Mouse (Mus musculus) hindbrain, embryonic 10.5 days (tissue): Measurements from ENCODE around the gene Myh3. TPM values are rescaled to one million over a fixed set of nuclear protein-coding genes. Genes with fewer than 3 reads are reported as not detected.

Experiments used
- DNase-seq: peaks from one replicate; pipeline ENCODE4 v3.0.0-alpha.2; 2017; ENCODE audit warnings: low spot score
- H3K27ac ChIP-seq: fragments of 300-500 bp; sonication (generic); 2 replicates; pipeline ENCODE4 v1.5.1; 2016; ENCODE audit warnings: mild to moderate bottlenecking, moderate library complexity
- H3K27me3 ChIP-seq: fragments of 300-500 bp; sonication (generic); 2 replicates; pipeline ENCODE4 v1.6.1; 2016; ENCODE audit warnings: mild to moderate bottlenecking; ENCODE audit not compliant: poor library complexity, insufficient read depth, severe bottlenecking
- H3K36me3 ChIP-seq: fragments of 300-500 bp; sonication (generic); 2 replicates; pipeline ENCODE4 v1.6.1; 2016; ENCODE audit warnings: mild to moderate bottlenecking, moderate library complexity
- H3K4me1 ChIP-seq: fragments of 300-500 bp; sonication (generic); replicated peaks from 2 replicates; pipeline ENCODE4 v1.6.1; 2016; ENCODE audit warnings: mild to moderate bottlenecking
- H3K4me3 ChIP-seq: fragments of 300-500 bp; sonication (generic); 2 replicates; pipeline ENCODE4 v1.5.1; 2016; ENCODE audit warnings: mild to moderate bottlenecking, moderate library complexity
- H3K9me3 ChIP-seq: fragments of 300-500 bp; sonication (generic); 2 replicates; pipeline ENCODE4 v1.6.1; 2016; ENCODE audit warnings: mild to moderate bottlenecking, moderate library complexity
- WGBS: fragments of 180-500 bp; shearing (Covaris S2); methylation state at CpG from one replicate; pipeline ENCODE4 v1.1.7; 2016; 5-methylcytosine and 5-hydroxymethylcytosine counted together
- polyA plus RNA-seq: library from polyadenylated mRNA; unstranded; fragments of >200 nt; fragmentation: Nextera tagmentation; extraction: Ambion mirVana; gene quantifications from 2 replicates; pipeline ENCODE4 v1.2.1, GENCODE M21; 2016

The Myh3 gene
- 0.49 and 0.69 TPM in 2 replicates for polyA plus RNA-seq

- Histone ChIP-seq H3K27me3 (peaks cover 4% of the 10 kb centered on the region), H3K9me3 (no peaks in the 10 kb centered on the region), H3K4me1 (peaks cover 41% of the 10 kb centered on the region), H3K27ac (0 out of 2 replicates have a peak within 1 kb of the TSS, but pooled peaks have one; percentile 8), H3K4me3 (no peak within 1 kb of the TSS), H3K36me3 (no peaks in the 10 kb centered on the region)
- DNase-seq = no peak
- 94% methylated on average over 5 of the region's 5 CpGs for WGBS
Measured at GRCm38 (mm10) chr11:67078000-67078399, at the start of gene Myh3. Myh3 (plus strand) TSS chr11:67078300.

- no peaks in the 10 kb centered on the region for H3K4me1 ChIP-seq
- no peaks in the 10 kb centered on the region for H3K9me3 ChIP-seq
- H3K27me3 ChIP-seq = no peaks in the 10 kb centered on the region
- no peak for DNase-seq
- H3K36me3 ChIP-seq = peaks cover 1% of the 10 kb centered on the region; the same call in 1 of the 2 replicates
- H3K4me3 ChIP-seq = no peak overlapping the region
- H3K27ac ChIP-seq = no peak overlapping the region
- 62% methylated on average over 16 of the region's 16 CpGs for WGBS
Measured at GRCm38 (mm10) chr11:67030904-67031602, 47.0 kb upstream of the Myh3 start.

- WGBS = 84% methylated on average over 2 of the region's 2 CpGs
- H3K4me3 ChIP-seq = no peak overlapping the region
- peaks cover 6% of the 10 kb centered on the region; the same call in 1 of the 2 replicates for H3K36me3 ChIP-seq
- H3K4me1 ChIP-seq = no peaks in the 10 kb centered on the region
- no peak overlapping the region for H3K27ac ChIP-seq
- no peaks in the 10 kb centered on the region for H3K9me3 ChIP-seq
- DNase-seq = no peak
- no peaks in the 10 kb centered on the region for H3K27me3 ChIP-seq
Measured at GRCm38 (mm10) chr11:67031603-67031915, 46.5 kb upstream of the Myh3 start.

GRCm38 (mm10) chr11:67034775-67035485 is 43.2 kb upstream of the Myh3 start:
- Histone ChIP-seq H3K27me3 (no peaks in the 10 kb centered on the region), H3K36me3 (peaks cover 40% of the 10 kb centered on the region), H3K4me3 (no peak overlapping the region), H3K27ac (no peak overlapping the region), H3K9me3 (no peaks in the 10 kb centered on the region), H3K4me1 (no peaks in the 10 kb centered on the region)
- WGBS = 82% methylated on average over 4 of the region's 4 CpGs
- DNase-seq = no peak

GRCm38 (mm10) chr11:67036229-67036628 is 41.9 kb upstream of the Myh3 start:
- no peak for DNase-seq
- H3K36me3 ChIP-seq = peaks cover 53% of the 10 kb centered on the region
- 97% methylated on average over 6 of the region's 6 CpGs for WGBS
- no peak overlapping the region for H3K27ac ChIP-seq
- no peaks in the 10 kb centered on the region for H3K4me1 ChIP-seq
- H3K27me3 ChIP-seq = no peaks in the 10 kb centered on the region
- no peaks in the 10 kb centered on the region for H3K9me3 ChIP-seq
- H3K4me3 ChIP-seq = no peak overlapping the region

GRCm38 (mm10) chr11:67036892-67037291 is 41.2 kb upstream of the Myh3 start:
- no peak overlapping the region for H3K4me3 ChIP-seq
- peaks cover 60% of the 10 kb centered on the region for H3K36me3 ChIP-seq
- no peaks in the 10 kb centered on the region for H3K27me3 ChIP-seq
- H3K9me3 ChIP-seq = no peaks in the 10 kb centered on the region
- H3K4me1 ChIP-seq = no peaks in the 10 kb centered on the region
- no peak overlapping the region for H3K27ac ChIP-seq
- DNase-seq = no peak
- 96% methylated on average over 9 of the region's 9 CpGs for WGBS

- DNase-seq = no peak
- Histone ChIP-seq H3K27ac (no peak overlapping the region), H3K9me3 (no peaks in the 10 kb centered on the region), H3K4me1 (peaks cover 7% of the 10 kb centered on the region), H3K36me3 (peaks cover 71% of the 10 kb centered on the region), H3K27me3 (no peaks in the 10 kb centered on the region), H3K4me3 (no peak overlapping the region)
- WGBS = 91% methylated on average over 3 of the region's 3 CpGs
Measured at GRCm38 (mm10) chr11:67039799-67040198, 38.3 kb upstream of the Myh3 start.

- 95% methylated on average over 6 of the region's 6 CpGs for WGBS
- Histone ChIP-seq H3K4me3 (no peak overlapping the region), H3K4me1 (peaks cover 7% of the 10 kb centered on the region), H3K27ac (no peak overlapping the region), H3K36me3 (peaks cover 75% of the 10 kb centered on the region), H3K27me3 (no peaks in the 10 kb centered on the region), H3K9me3 (no peaks in the 10 kb centered on the region)
- no peak for DNase-seq
Measured at GRCm38 (mm10) chr11:67040483-67040882, 37.6 kb upstream of the Myh3 start.

GRCm38 (mm10) chr11:67043007-67043406 is 35.1 kb upstream of the Myh3 start:
- Histone ChIP-seq H3K27ac (no peak overlapping the region), H3K4me3 (no peak overlapping the region), H3K36me3 (peaks cover 66% of the 10 kb centered on the region), H3K27me3 (no peaks in the 10 kb centered on the region), H3K9me3 (no peaks in the 10 kb centered on the region), H3K4me1 (peaks cover 7% of the 10 kb centered on the region)
- no peak for DNase-seq
- 47% methylated on average over 8 of the region's 8 CpGs for WGBS

GRCm38 (mm10) chr11:67044959-67045358 is 33.1 kb upstream of the Myh3 start:
- Histone ChIP-seq H3K27me3 (no peaks in the 10 kb centered on the region), H3K9me3 (no peaks in the 10 kb centered on the region), H3K27ac (no peak overlapping the region), H3K36me3 (peaks cover 60% of the 10 kb centered on the region), H3K4me1 (peaks cover 7% of the 10 kb centered on the region), H3K4me3 (no peak overlapping the region)
- WGBS = 82% methylated on average over 6 of the region's 6 CpGs
- no peak for DNase-seq

GRCm38 (mm10) chr11:67047199-67047598 is 30.9 kb upstream of the Myh3 start:
- Histone ChIP-seq H3K27me3 (no peaks in the 10 kb centered on the region), H3K4me3 (no peak overlapping the region), H3K9me3 (no peaks in the 10 kb centered on the region), H3K27ac (no peak overlapping the region), H3K4me1 (peaks cover 15% of the 10 kb centered on the region), H3K36me3 (peaks cover 47% of the 10 kb centered on the region)
- no peak for DNase-seq
- WGBS = 91% methylated on average over 5 of the region's 5 CpGs

GRCm38 (mm10) chr11:67048496-67048895 is 29.6 kb upstream of the Myh3 start:
- DNase-seq = no peak
- Histone ChIP-seq H3K27me3 (no peaks in the 10 kb centered on the region), H3K27ac (no peak overlapping the region), H3K9me3 (no peaks in the 10 kb centered on the region), H3K36me3 (peaks cover 37% of the 10 kb centered on the region), H3K4me1 (peaks cover 14% of the 10 kb centered on the region), H3K4me3 (no peak overlapping the region)
- 95% methylated on average over 8 of the region's 8 CpGs for WGBS

- no peak for DNase-seq
- no peak overlapping the region for H3K4me3 ChIP-seq
- peaks cover 37% of the 10 kb centered on the region for H3K36me3 ChIP-seq
- no peak overlapping the region for H3K27ac ChIP-seq
- H3K9me3 ChIP-seq = no peaks in the 10 kb centered on the region
- peaks cover 20% of the 10 kb centered on the region for H3K4me1 ChIP-seq
- WGBS = 93% methylated on average over 3 of the region's 3 CpGs
- H3K27me3 ChIP-seq = no peaks in the 10 kb centered on the region
Measured at GRCm38 (mm10) chr11:67049256-67049655, 28.8 kb upstream of the Myh3 start.
